Mouse (Mus musculus): ENCODE results near the gene Tex22.
A peak's percentile ranks its signal among the peaks of the same experiment; 100 is the strongest.

Gene Tex22

GRCm38 (mm10) chr12:113074329-113075062, at the start of gene Tex22:
Gene Tex22 (plus strand): TSS chr12:113074502.
- peak; percentile 71 to 86 for DNase-seq

GRCm38 (mm10) chr12:113026557-113026956, 47.7 kb upstream of the Tex22 start:
- no peak for DNase-seq

- DNase-seq: no peak
Observed at GRCm38 (mm10) chr12:113027495-113027894, 46.8 kb upstream of the Tex22 start.

- no peak for DNase-seq
Observed at GRCm38 (mm10) chr12:113028067-113028466, 46.2 kb upstream of the Tex22 start.

- no peak for DNase-seq
Observed at GRCm38 (mm10) chr12:113028898-113029297, 45.4 kb upstream of the Tex22 start.

- DNase-seq: no peak
Observed at GRCm38 (mm10) chr12:113030046-113030445, 44.3 kb upstream of the Tex22 start.

GRCm38 (mm10) chr12:113030993-113031392, 43.3 kb upstream of the Tex22 start:
- DNase-seq: no peak

GRCm38 (mm10) chr12:113031441-113031840, 42.9 kb upstream of the Tex22 start:
- no peak for DNase-seq

- DNase-seq: no peak
Observed at GRCm38 (mm10) chr12:113032296-113033250, 41.7 kb upstream of the Tex22 start.

GRCm38 (mm10) chr12:113035093-113035492, 39.2 kb upstream of the Tex22 start:
- no peak for DNase-seq

GRCm38 (mm10) chr12:113036996-113037395, 37.3 kb upstream of the Tex22 start:
- no peak for DNase-seq

- no peak for DNase-seq
Observed at GRCm38 (mm10) chr12:113038414-113038813, 35.9 kb upstream of the Tex22 start.

- DNase-seq: no peak
Observed at GRCm38 (mm10) chr12:113041481-113042439, 32.5 kb upstream of the Tex22 start.

- no peak for DNase-seq
Observed at GRCm38 (mm10) chr12:113042543-113042942, 31.8 kb upstream of the Tex22 start.

GRCm38 (mm10) chr12:113044916-113045677, 29.2 kb upstream of the Tex22 start:
- DNase-seq: peak in 1 of 2 experiments; percentile 26

- no peak for DNase-seq
Observed at GRCm38 (mm10) chr12:113046861-113047260, 27.4 kb upstream of the Tex22 start.

- DNase-seq: no peak
Observed at GRCm38 (mm10) chr12:113048103-113048502, 26.2 kb upstream of the Tex22 start.

GRCm38 (mm10) chr12:113049836-113050235, 24.5 kb upstream of the Tex22 start:
- DNase-seq: no peak

- no peak for DNase-seq
Observed at GRCm38 (mm10) chr12:113050671-113051070, 23.6 kb upstream of the Tex22 start.

GRCm38 (mm10) chr12:113051628-113052403, 22.5 kb upstream of the Tex22 start:
- no peak for DNase-seq

- no peak for DNase-seq
Observed at GRCm38 (mm10) chr12:113056089-113056488, 18.2 kb upstream of the Tex22 start.
